Mouse (Mus musculus) hindbrain, embryonic 16.5 days (tissue): ENCODE measurements around the gene Emg1. TPM values are rescaled to one million over a fixed set of nuclear protein-coding genes. Genes with fewer than 3 reads are reported as not detected.

Experiments used
- ATAC-seq: fragments of 200-750 bp; cut with Nextera tagmentation; 2 replicates; pipeline ENCODE4 v1.8.0; 2017; ENCODE audit warnings: moderate TSS enrichment, moderate library complexity
- H3K27ac ChIP-seq: fragments of 300-500 bp; sonication (generic); 2 replicates; pipeline ENCODE4 v1.5.1; 2014; ENCODE audit warnings: low read depth, mild to moderate bottlenecking, control low read depth, low read length, moderate library complexity
- H3K27me3 ChIP-seq: fragments of 300-500 bp; sonication (generic); replicated peaks from 2 replicates; pipeline ENCODE4 v1.6.1; 2014; ENCODE audit warnings: low read length; ENCODE audit not compliant: control insufficient read depth, insufficient read depth
- H3K36me3 ChIP-seq: fragments of 300-500 bp; sonication (generic); 2 replicates; pipeline ENCODE4 v1.6.1; 2014; ENCODE audit warnings: mild to moderate bottlenecking, low read length, moderate library complexity, mixed read lengths; ENCODE audit not compliant: control insufficient read depth, insufficient read depth
- H3K4me1 ChIP-seq: fragments of 300-500 bp; sonication (generic); 2 replicates; pipeline ENCODE4 v1.6.1; 2014; ENCODE audit warnings: low read depth, low read length; ENCODE audit not compliant: control insufficient read depth, insufficient read depth
- H3K4me2 ChIP-seq: fragments of 300-500 bp; sonication (generic); 2 replicates; pipeline ENCODE4 v1.6.1; 2014; ENCODE audit warnings: mild to moderate bottlenecking, low read length, control low read depth, moderate library complexity
- H3K4me3 ChIP-seq: fragments of 300-500 bp; sonication (generic); 2 replicates; pipeline ENCODE4 v1.5.1; 2014; ENCODE audit warnings: mild to moderate bottlenecking, low read length, control low read depth, moderate library complexity
- H3K9ac ChIP-seq: fragments of 300-500 bp; sonication (generic); 2 replicates; pipeline ENCODE4 v1.6.1; 2014; ENCODE audit warnings: low read depth, mild to moderate bottlenecking, control low read depth, low read length, moderate library complexity
- H3K9me3 ChIP-seq: fragments of 300-500 bp; sonication (generic); 2 replicates; pipeline ENCODE4 v1.6.1; 2014; ENCODE audit warnings: mild to moderate bottlenecking, low read length, moderate library complexity; ENCODE audit not compliant: control insufficient read depth
- WGBS: fragments of 180-500 bp; shearing (Covaris S2); extraction: QIAGEN DNeasy Blood & Tissue Kit; methylation state at CpG from one replicate; pipeline ENCODE4 v1.1.7; 2014; 5-methylcytosine and 5-hydroxymethylcytosine counted together
- polyA plus RNA-seq: library from polyadenylated mRNA; unstranded; fragments of >200 nt; fragmentation: Nextera tagmentation; extraction: Ambion mirVana; gene quantifications from 2 replicates; pipeline ENCODE4 v1.2.1, GENCODE M21; 2015

Gene Emg1
- polyA plus RNA-seq, 1 experiment from 2014 or later: 108 TPM

GRCm38 (mm10) chr6:124702102-124702783, 9.7 kb downstream of the Emg1 start:
- ATAC-seq: peak; percentile 13; the same call in 1 of the 2 replicates
- Histone ChIP-seq H3K9ac (no peak overlapping the region), H3K4me3 (no peak overlapping the region), H3K4me2 (no peak overlapping the region), H3K9me3 (no peaks in the 10 kb centered on the region), H3K4me1 (no peaks in the 10 kb centered on the region), H3K27ac (no peak overlapping the region), H3K36me3 (peaks cover 25% of the 10 kb centered on the region), H3K27me3 (no peaks in the 10 kb centered on the region)
- 91% methylated on average over 17 of the region's 17 CpGs for WGBS

DNA sequence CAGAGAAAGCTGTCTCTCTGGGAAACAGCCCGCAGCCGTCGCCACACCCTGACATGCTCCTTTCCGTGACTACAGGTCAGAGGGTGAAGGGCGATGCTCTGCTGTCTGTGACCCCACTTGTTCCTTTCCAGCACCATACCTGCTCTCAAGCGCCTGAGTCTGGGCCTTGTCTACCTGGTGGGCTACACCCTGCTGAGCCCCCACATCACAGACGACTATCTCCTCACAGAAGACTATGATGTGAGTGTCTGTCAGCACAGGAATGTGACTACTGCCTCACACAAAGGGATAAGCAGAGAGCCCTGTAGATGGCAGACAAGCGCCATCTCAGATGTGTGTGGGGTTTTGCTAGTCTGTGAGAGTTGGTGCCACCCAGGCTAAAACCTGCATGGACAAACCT, 10.6 kb downstream of the Emg1 start:
- no peak for ATAC-seq
- Histone ChIP-seq H3K27me3 (no peaks in the 10 kb centered on the region), H3K9me3 (no peaks in the 10 kb centered on the region), H3K4me3 (no peak overlapping the region), H3K4me1 (no peaks in the 10 kb centered on the region), H3K36me3 (peaks cover 25% of the 10 kb centered on the region), H3K27ac (no peak overlapping the region), H3K4me2 (no peak overlapping the region), H3K9ac (no peak overlapping the region)
- WGBS: 72% methylated on average over 8 of the region's 8 CpGs

DNA sequence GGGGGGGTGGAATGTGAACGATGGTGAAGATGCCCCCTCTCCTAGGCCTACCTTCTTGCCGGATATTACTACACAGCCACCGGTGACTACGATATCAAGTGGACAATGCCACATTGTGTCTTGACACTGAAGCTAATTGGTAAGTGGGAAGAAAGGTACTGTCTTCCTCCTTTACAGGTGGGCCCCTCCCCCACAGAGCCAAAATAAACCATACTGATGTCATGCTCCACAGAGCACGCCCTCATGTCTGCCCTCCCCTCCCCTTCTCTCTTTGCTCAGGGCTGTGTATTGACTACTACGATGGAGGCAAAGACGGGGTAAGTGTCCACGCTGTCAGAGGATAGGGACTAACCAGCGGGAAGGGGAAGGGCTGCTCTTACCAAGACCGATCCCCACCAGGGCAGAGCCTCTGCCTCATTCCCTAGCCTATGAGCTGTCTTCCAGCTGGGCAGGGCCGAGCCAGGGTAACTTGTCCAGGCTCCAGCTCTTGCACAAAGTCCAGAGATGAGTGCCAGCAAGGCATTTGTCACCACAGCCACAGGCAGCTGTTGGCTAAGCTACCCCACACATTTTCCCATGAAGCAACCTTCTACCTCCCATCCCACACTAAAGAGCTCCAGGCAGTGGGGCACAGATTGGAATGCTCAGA, 11.9 kb downstream of the Emg1 start:
- 80% methylated on average over 11 of the region's 11 CpGs for WGBS
- Histone ChIP-seq H3K4me2 (no peak overlapping the region), H3K27me3 (no peaks in the 10 kb centered on the region), H3K9me3 (no peaks in the 10 kb centered on the region), H3K36me3 (peaks cover 21% of the 10 kb centered on the region), H3K27ac (no peak overlapping the region), H3K9ac (no peak overlapping the region), H3K4me1 (no peaks in the 10 kb centered on the region), H3K4me3 (no peak overlapping the region)
- ATAC-seq: peak; percentile 46; the same call in 1 of the 2 replicates

DNA sequence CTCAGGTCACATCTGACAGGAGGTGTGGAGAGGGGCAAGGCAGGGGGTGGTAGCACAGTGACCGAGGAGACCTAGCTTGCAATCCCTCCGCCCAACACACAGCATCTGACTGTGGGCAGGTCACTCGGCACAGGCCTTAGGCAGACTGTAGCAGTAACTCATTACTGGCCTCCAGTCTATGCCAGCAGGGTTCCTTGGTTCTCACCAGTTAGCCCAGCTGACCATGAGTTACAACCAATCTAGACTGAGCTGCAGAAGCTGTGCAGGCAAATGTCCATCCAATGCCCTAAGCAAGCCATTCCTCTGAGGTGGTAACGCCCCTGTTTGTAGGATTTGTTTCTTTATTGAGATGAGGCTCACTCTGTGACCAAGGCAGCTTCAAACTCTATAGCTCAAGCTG, 12.6 kb downstream of the Emg1 start:
- H3K9me3 ChIP-seq: no peaks in the 10 kb centered on the region
- no peak overlapping the region for H3K4me2 ChIP-seq
- H3K36me3 ChIP-seq: peaks cover 18% of the 10 kb centered on the region
- no peaks in the 10 kb centered on the region for H3K4me1 ChIP-seq
- no peak for ATAC-seq
- H3K4me3 ChIP-seq: no peak overlapping the region
- no peaks in the 10 kb centered on the region for H3K27me3 ChIP-seq
- H3K27ac ChIP-seq: no peak overlapping the region
- WGBS: 86% methylated on average over 4 of the region's 4 CpGs
- H3K9ac ChIP-seq: no peak overlapping the region

GRCm38 (mm10) chr6:124698751-124699150, 13.2 kb downstream of the Emg1 start:
- 83% methylated on average over 6 of the region's 6 CpGs for WGBS
- no peak overlapping the region for H3K27ac ChIP-seq
- H3K9ac ChIP-seq: no peak overlapping the region
- H3K4me1 ChIP-seq: no peaks in the 10 kb centered on the region
- H3K27me3 ChIP-seq: no peaks in the 10 kb centered on the region
- no peaks in the 10 kb centered on the region for H3K9me3 ChIP-seq
- no peak overlapping the region for H3K4me2 ChIP-seq
- ATAC-seq: no peak
- H3K4me3 ChIP-seq: no peak overlapping the region
- peaks cover 12% of the 10 kb centered on the region for H3K36me3 ChIP-seq

- no peaks in the 10 kb centered on the region for H3K4me1 ChIP-seq
- peaks cover 6% of the 10 kb centered on the region; the same call in 1 of the 2 replicates for H3K36me3 ChIP-seq
- H3K4me2 ChIP-seq: no peak overlapping the region
- WGBS: 91% methylated on average over 7 of the region's 7 CpGs
- no peak for ATAC-seq
- H3K9ac ChIP-seq: no peak overlapping the region
- no peaks in the 10 kb centered on the region for H3K9me3 ChIP-seq
- H3K27ac ChIP-seq: no peak overlapping the region
- no peaks in the 10 kb centered on the region for H3K27me3 ChIP-seq
- H3K4me3 ChIP-seq: no peak overlapping the region
Measured at GRCm38 (mm10) chr6:124696441-124697150, 15.4 kb downstream of the Emg1 start.

- Histone ChIP-seq H3K36me3 (no peaks in the 10 kb centered on the region), H3K4me2 (no peak overlapping the region), H3K9ac (no peak overlapping the region), H3K27ac (peak overlapping the region; percentile 63; the same call in 1 of the 2 replicates), H3K4me1 (no peaks in the 10 kb centered on the region), H3K9me3 (no peaks in the 10 kb centered on the region), H3K4me3 (no peak overlapping the region), H3K27me3 (no peaks in the 10 kb centered on the region)
- 62% methylated on average over 15 of the region's 15 CpGs for WGBS
- ATAC-seq: peak; percentile 87
Measured at GRCm38 (mm10) chr6:124694166-124694955, 17.6 kb downstream of the Emg1 start.

GRCm38 (mm10) chr6:124693243-124693981, 18.6 kb downstream of the Emg1 start:
- H3K36me3 ChIP-seq: no peaks in the 10 kb centered on the region
- H3K9ac ChIP-seq: no peak overlapping the region
- ATAC-seq: no peak
- peak overlapping the region; percentile 63; the same call in 1 of the 2 replicates for H3K27ac ChIP-seq
- H3K4me3 ChIP-seq: no peak overlapping the region
- H3K9me3 ChIP-seq: no peaks in the 10 kb centered on the region
- 74% methylated on average over 15 of the region's 15 CpGs for WGBS
- no peaks in the 10 kb centered on the region for H3K4me1 ChIP-seq
- no peak overlapping the region for H3K4me2 ChIP-seq
- H3K27me3 ChIP-seq: no peaks in the 10 kb centered on the region
